Mouse (Mus musculus): Measurements from ENCODE around the gene H2-M10.2. TPM values are rescaled to one million over a fixed set of nuclear protein-coding genes. Genes with fewer than 3 reads are reported as not detected.
"Not testable (repeated sequence)": the region's sequence is repeated elsewhere in the genome, so short reads cannot be mapped to it uniquely, and the experiment has no call there.

H2-M10.2 gene
- polyA plus RNA-seq, 2 experiments: not detected

DNA sequence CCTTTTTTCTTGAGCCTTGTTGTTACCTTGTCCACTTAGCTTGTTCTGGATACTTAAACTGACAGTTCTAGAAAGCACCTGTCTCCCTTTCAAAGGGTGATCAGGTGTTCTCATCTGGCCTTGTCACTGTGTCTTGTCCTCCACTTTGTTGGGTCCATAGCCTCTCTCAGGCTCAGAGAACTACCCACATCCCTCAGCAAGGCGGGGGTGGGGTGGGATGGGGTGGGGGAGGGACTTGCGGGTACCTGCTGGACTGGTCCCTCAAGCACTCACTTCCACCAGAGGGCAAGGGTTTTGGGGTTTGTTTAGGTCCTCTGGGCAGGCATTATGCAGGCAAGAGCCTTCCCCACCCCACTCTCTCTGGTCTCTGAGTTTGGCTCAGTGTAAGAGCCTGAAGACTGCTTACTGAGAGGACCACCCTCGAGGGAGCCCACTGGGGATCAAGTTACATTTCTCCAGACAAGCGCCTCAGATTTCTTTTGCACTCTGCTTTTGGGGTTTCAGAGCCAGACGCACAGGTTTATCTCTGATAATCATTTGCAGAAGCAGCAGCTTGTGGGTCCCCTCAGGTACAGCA is 45.6 kb downstream of the H2-M10.2 start:
- DNase-seq (ENCODE audit: low read depth in 3 of 3, low spot score in 3 of 3) (no peak), ATAC-seq (ENCODE audit: insufficient read depth) (no peak)
- no peaks in the 10 kb centered on the region for H3K9me3 ChIP-seq (ENCODE audit: control insufficient read depth, low read length)
- H3K27ac ChIP-seq: no peak overlapping the region
- H3K4me1 ChIP-seq (replicated peaks; ENCODE audit: control insufficient read depth in 2 of 2, insufficient read depth in 2 of 2, low read length in 1 of 2): no peaks in the 10 kb centered on the region
- no peaks in the 10 kb centered on the region for H3K36me3 ChIP-seq (replicated peaks; ENCODE audit: control insufficient read depth, insufficient read depth, low read depth)
- H3K9ac ChIP-seq (replicated peaks): no peak overlapping the region
- 12% methylated on average over 5 of the region's 5 CpGs for WGBS (ENCODE audit: insufficient replicate concordance)
- H3K27me3 ChIP-seq (ENCODE audit: control insufficient read depth, insufficient read depth, low read length): peaks cover 17% of the 10 kb centered on the region
- H3K4me3 ChIP-seq (ENCODE audit: insufficient read depth in 1 of 2, low read depth in 2 of 2, low read length in 2 of 2): no peak overlapping the region
- no peak overlapping the region for H3K4me2 ChIP-seq (ENCODE audit: low read depth)
- no peak for TF ChIP-seq EP300 (IDR thresholded peaks at IDR 0.05; ENCODE audit: low read depth)
- TF ChIP-seq CTCF (IDR thresholded peaks at IDR 0.05; ENCODE audit: low read depth): no peak

DNA sequence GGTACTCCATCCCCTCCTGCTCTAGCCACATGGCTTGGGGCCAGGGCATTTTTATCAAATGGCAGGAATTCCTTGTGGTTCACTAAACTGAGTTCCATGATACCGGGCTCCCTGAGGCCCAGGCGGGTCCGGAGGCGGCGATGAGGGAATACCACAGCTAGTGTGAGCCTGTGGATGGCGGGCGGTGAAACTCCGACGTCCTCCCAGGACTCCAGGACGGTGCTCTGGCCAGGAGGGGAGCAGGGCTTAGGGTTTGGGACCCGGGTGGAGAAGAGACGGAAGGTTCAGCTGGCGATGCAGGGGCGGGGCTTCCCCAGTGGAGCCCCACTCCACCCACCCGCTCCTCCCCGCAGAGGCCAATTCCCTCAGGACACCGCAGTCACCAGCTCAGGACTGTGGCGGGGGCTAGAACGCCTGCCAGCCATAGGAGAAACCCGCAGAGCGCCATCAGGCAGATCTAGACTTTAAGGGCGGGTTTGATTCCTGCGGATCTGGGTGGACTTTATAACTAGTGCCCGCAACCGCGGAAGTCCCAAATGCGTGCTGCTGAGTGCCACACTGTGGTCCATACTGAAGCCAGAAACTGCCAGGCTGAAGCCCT is 48.9 kb downstream of the H2-M10.2 start:
- Histone ChIP-seq H3K4me3 (ENCODE audit: insufficient read depth in 1 of 2, low read depth in 2 of 2, low read length in 2 of 2) (no peak overlapping the region), H3K27ac (no peak overlapping the region), H3K9ac (replicated peaks) (no peak overlapping the region), H3K36me3 (replicated peaks; ENCODE audit: control insufficient read depth, insufficient read depth, low read depth) (no peaks in the 10 kb centered on the region), H3K4me1 (replicated peaks; ENCODE audit: control insufficient read depth in 2 of 2, insufficient read depth in 2 of 2, low read length in 1 of 2) (no peaks in the 10 kb centered on the region), H3K27me3 (ENCODE audit: control insufficient read depth, insufficient read depth, low read length) (peaks cover 18% of the 10 kb centered on the region), H3K9me3 (ENCODE audit: control insufficient read depth, low read length) (no peaks in the 10 kb centered on the region), H3K4me2 (ENCODE audit: low read depth) (peak overlapping the region; percentile 40)
- 5% methylated on average over 27 of the region's 27 CpGs for WGBS (ENCODE audit: insufficient replicate concordance)
- ATAC-seq (ENCODE audit: insufficient read depth) (no peak), DNase-seq (ENCODE audit: low read depth in 3 of 3, low spot score in 3 of 3) (no peak)
- TF ChIP-seq EP300 (IDR thresholded peaks at IDR 0.05; ENCODE audit: low read depth): no peak
- TF ChIP-seq CTCF (IDR thresholded peaks at IDR 0.05; ENCODE audit: low read depth): no peak

DNA sequence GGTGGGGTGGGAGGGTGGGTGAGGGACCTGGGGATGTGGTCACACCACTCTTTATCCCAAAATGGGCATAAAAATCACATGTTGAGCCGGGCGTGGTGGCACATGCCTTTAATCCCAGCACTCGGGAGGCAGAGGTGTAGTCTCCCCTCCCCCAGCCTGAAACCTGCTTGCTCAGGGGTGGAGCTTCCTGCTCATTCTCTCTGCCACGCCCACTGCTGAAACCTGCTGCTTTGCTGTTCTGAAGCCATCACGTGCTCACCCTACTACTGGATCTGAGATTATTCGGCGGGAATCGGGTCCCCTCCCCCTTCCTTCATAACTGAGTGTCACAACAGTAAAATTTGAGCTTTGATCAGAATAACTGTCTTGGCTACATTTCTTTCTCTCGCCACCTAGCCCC is 51.0 kb downstream of the H2-M10.2 start:
- not testable (repeated sequence) for ATAC-seq (ENCODE audit: insufficient read depth); H3K4me1 ChIP-seq (replicated peaks; ENCODE audit: control insufficient read depth in 2 of 2, insufficient read depth in 2 of 2, low read length in 1 of 2); H3K27ac ChIP-seq; H3K4me2 ChIP-seq (ENCODE audit: low read depth); H3K9me3 ChIP-seq (ENCODE audit: control insufficient read depth, low read length); H3K9ac ChIP-seq (replicated peaks); H3K36me3 ChIP-seq (replicated peaks; ENCODE audit: control insufficient read depth, insufficient read depth, low read depth); DNase-seq (ENCODE audit: low read depth in 3 of 3, low spot score in 3 of 3); H3K4me3 ChIP-seq (ENCODE audit: insufficient read depth in 1 of 2, low read depth in 2 of 2, low read length in 2 of 2)
- 6% methylated on average over 8 of the region's 9 CpGs for WGBS (ENCODE audit: insufficient replicate concordance)
- peaks cover 27% of the 10 kb centered on the region for H3K27me3 ChIP-seq (ENCODE audit: control insufficient read depth, insufficient read depth, low read length)

Other genes with a start within 250 kb of the H2-M10.2 start
- 6.8 and 7.9 TPM in 2 replicates for gene H2-T22, start 243.7 kb downstream of the H2-M10.2 start, polyA plus RNA-seq (2012; rRNA removed)
- gene H2-T22, start 243.7 kb downstream of the H2-M10.2 start, polyA plus RNA-seq (2014; fragmentation: Nextera tagmentation; extraction: Ambion mirVana): 9.8 and 10.6 TPM in 2 replicates
- gene Gm6034, start 243.5 kb downstream of the H2-M10.2 start, polyA plus RNA-seq (2012; rRNA removed): not detected in 2 replicates
- not detected in 2 replicates for gene Gm6034, start 243.5 kb downstream of the H2-M10.2 start, polyA plus RNA-seq (2014; fragmentation: Nextera tagmentation; extraction: Ambion mirVana)
- 0.03 TPM in 1 of 2 replicates, not detected in the other for gene Gm11127, start 228.1 kb downstream of the H2-M10.2 start, polyA plus RNA-seq (2012; rRNA removed)
- not detected in 2 replicates for gene Gm11127, start 228.1 kb downstream of the H2-M10.2 start, polyA plus RNA-seq (2014; fragmentation: Nextera tagmentation; extraction: Ambion mirVana)
- not detected in 2 replicates for gene Gm19684, start 164.8 kb downstream of the H2-M10.2 start, polyA plus RNA-seq (2012; rRNA removed)
- not detected in 2 replicates for gene Gm19684, start 164.8 kb downstream of the H2-M10.2 start, polyA plus RNA-seq (2014; fragmentation: Nextera tagmentation; extraction: Ambion mirVana)
- gene Gm7030, start 157.1 kb downstream of the H2-M10.2 start, polyA plus RNA-seq (2012; rRNA removed): not detected in 2 replicates
- not detected in 2 replicates for gene Gm7030, start 157.1 kb downstream of the H2-M10.2 start, polyA plus RNA-seq (2014; fragmentation: Nextera tagmentation; extraction: Ambion mirVana)
- not detected in 2 replicates for gene Gm8909, start 118.0 kb downstream of the H2-M10.2 start, polyA plus RNA-seq (2012; rRNA removed)
- gene Gm8909, start 118.0 kb downstream of the H2-M10.2 start, polyA plus RNA-seq (2014; fragmentation: Nextera tagmentation; extraction: Ambion mirVana): not detected in 2 replicates
- not detected in 2 replicates for gene H2-T3, start 96.2 kb downstream of the H2-M10.2 start, polyA plus RNA-seq (2012; rRNA removed)
- gene H2-T3, start 96.2 kb downstream of the H2-M10.2 start, polyA plus RNA-seq (2014; fragmentation: Nextera tagmentation; extraction: Ambion mirVana): not detected in 2 replicates
- gene Rpp21, start 28.4 kb downstream of the H2-M10.2 start, polyA plus RNA-seq (2012; rRNA removed): 40.1 and 51.8 TPM in 2 replicates
- gene Rpp21, start 28.4 kb downstream of the H2-M10.2 start, polyA plus RNA-seq (2014; fragmentation: Nextera tagmentation; extraction: Ambion mirVana): 77.9 and 84.2 TPM in 2 replicates
- 8.0 and 11.0 TPM in 2 replicates for gene Trim39, start 14.2 kb downstream of the H2-M10.2 start, polyA plus RNA-seq (2012; rRNA removed)
- gene Trim39, start 14.2 kb downstream of the H2-M10.2 start, polyA plus RNA-seq (2014; fragmentation: Nextera tagmentation; extraction: Ambion mirVana): 3.2 and 3.4 TPM in 2 replicates
- not detected in 2 replicates for gene H2-M10.1, start 39.7 kb upstream of the H2-M10.2 start, polyA plus RNA-seq (2012; rRNA removed)
- gene H2-M10.1, start 39.7 kb upstream of the H2-M10.2 start, polyA plus RNA-seq (2014; fragmentation: Nextera tagmentation; extraction: Ambion mirVana): not detected in 2 replicates
- gene H2-M10.3, start 81.9 kb upstream of the H2-M10.2 start, polyA plus RNA-seq (2012; rRNA removed): not detected in 2 replicates
- not detected in 2 replicates for gene H2-M10.3, start 81.9 kb upstream of the H2-M10.2 start, polyA plus RNA-seq (2014; fragmentation: Nextera tagmentation; extraction: Ambion mirVana)
- gene H2-M10.4, start 175.8 kb upstream of the H2-M10.2 start, polyA plus RNA-seq (2012; rRNA removed): not detected in 2 replicates
- not detected in 2 replicates for gene H2-M10.4, start 175.8 kb upstream of the H2-M10.2 start, polyA plus RNA-seq (2014; fragmentation: Nextera tagmentation; extraction: Ambion mirVana)

All from liver, embryonic 14.5 days (tissue).